In genomic region chr13:28575202-28575851, GRCm38 (mm10) we compare ENCODE assay signal across 15 mouse cellular contexts.
DNase-seq lines count a peak whose midpoint lies in the region; ATAC-seq lines count a peak whose summit lies in the region.
"Had no signal": no experiment of that assay in that cellular context is flagged by ENCODE, and none has a peak within 500 bp of the region (broad histone marks: within the 10 kb centered on the region; RNA-seq: fewer than 3 reads in every experiment).

No protein-coding gene starts in this region.

- no peak for ATAC-seq in heart, embryonic 15.5 days (replicated peaks; ENCODE audit: insufficient number of reproducible peaks, insufficient read depth, low FRiP score, low read depth)
- 0 out of 2 replicates have a peak, but pooled peaks have one; percentile 35 for ATAC-seq in limb, embryonic 11.5 days (ENCODE audit: insufficient number of reproducible peaks, low FRiP score, low TSS enrichment, low read depth)
- peak; percentile 51; the same call in 1 of the 2 replicates for ATAC-seq in megakaryocyte-erythroid progenitor cell, adult 5-6 weeks (replicated peaks; ENCODE audit: low FRiP score, low TSS enrichment, poor library complexity, severe bottlenecking)

- no peak for DNase-seq in heart, postnatal 10 days
- DNase-seq in embryonic facial prominence, embryonic 10.5 days (ENCODE audit: low spot score) = peak; percentile 64
- peak; percentile 41 for DNase-seq in limb, embryonic 11.5 days (ENCODE audit: low spot score)
- no peak for DNase-seq in spleen, postnatal 10 days (ENCODE audit: low spot score in 2 of 2)
- DNase-seq in gastrocnemius, postnatal 36 days = no peak
- DNase-seq: adrenal gland, adult 8-10 months; B cell, adult 2 months; cerebellum, postnatal 10 days; retina, postnatal 1 day had no signal

- H3K36me3 ChIP-seq in heart, embryonic 15.5 days = no peaks in the 10 kb centered on the region
- H3K36me3 ChIP-seq in embryonic facial prominence, embryonic 10.5 days (replicated peaks) = no peaks in the 10 kb centered on the region
- no peaks in the 10 kb centered on the region for H3K36me3 ChIP-seq in limb, embryonic 11.5 days (ENCODE audit: control insufficient read depth, insufficient read depth, low read length)
- H3K36me3 ChIP-seq: forebrain, embryonic 12.5 days; hindbrain, embryonic 12.5 days; lung, embryonic 15.5 days had no signal

- no peak overlapping the region for H3K4me2 ChIP-seq in heart, embryonic 15.5 days
- H3K4me2 ChIP-seq in limb, embryonic 11.5 days (ENCODE audit: low read depth, severe bottlenecking) = no peak overlapping the region
- H3K4me2 ChIP-seq: forebrain, embryonic 12.5 days; hindbrain, embryonic 12.5 days; lung, embryonic 15.5 days had no signal

- no peak overlapping the region for H3K4me3 ChIP-seq in heart, embryonic 15.5 days
- no peak overlapping the region for H3K4me3 ChIP-seq in embryonic facial prominence, embryonic 10.5 days
- H3K4me3 ChIP-seq in limb, embryonic 11.5 days (ENCODE audit: low read depth, low read length) = no peak overlapping the region
- H3K4me3 ChIP-seq: forebrain, embryonic 12.5 days; hindbrain, embryonic 12.5 days; lung, embryonic 15.5 days; megakaryocyte, embryonic 14.5 days had no signal

- no peaks in the 10 kb centered on the region for H3K27me3 ChIP-seq in heart, embryonic 15.5 days
- H3K27me3 ChIP-seq in embryonic facial prominence, embryonic 10.5 days (replicated peaks; ENCODE audit: low read depth, poor library complexity, severe bottlenecking) = no peaks in the 10 kb centered on the region
- no peaks in the 10 kb centered on the region for H3K27me3 ChIP-seq in limb, embryonic 11.5 days (ENCODE audit: control insufficient read depth, insufficient read depth, low read length)
- H3K27me3 ChIP-seq: forebrain, embryonic 12.5 days; hindbrain, embryonic 12.5 days; lung, embryonic 15.5 days; megakaryocyte, embryonic 14.5 days had no signal

- H3K27ac ChIP-seq in heart, embryonic 15.5 days = 0 out of 2 replicates have a peak overlapping the region, but pooled peaks have one; percentile 28
- H3K27ac ChIP-seq in embryonic facial prominence, embryonic 10.5 days (replicated peaks) = peak overlapping the region; percentile 81
- no peak overlapping the region for H3K27ac ChIP-seq in limb, embryonic 11.5 days (replicated peaks; ENCODE audit: low read depth, low read length)
- H3K27ac ChIP-seq: forebrain, embryonic 12.5 days; hindbrain, embryonic 12.5 days; lung, embryonic 15.5 days had no signal

- no peak overlapping the region for H3K9ac ChIP-seq in heart, embryonic 15.5 days
- H3K9ac ChIP-seq in limb, embryonic 11.5 days (ENCODE audit: low read length) = no peak overlapping the region
- H3K9ac ChIP-seq: forebrain, embryonic 12.5 days; hindbrain, embryonic 12.5 days; lung, embryonic 15.5 days had no signal

- H3K9me3 ChIP-seq in heart, embryonic 15.5 days (replicated peaks) = no peaks in the 10 kb centered on the region
- no peaks in the 10 kb centered on the region for H3K9me3 ChIP-seq in embryonic facial prominence, embryonic 10.5 days
- no peaks in the 10 kb centered on the region for H3K9me3 ChIP-seq in limb, embryonic 11.5 days (ENCODE audit: control insufficient read depth, low read length)
- H3K9me3 ChIP-seq: forebrain, embryonic 12.5 days; hindbrain, embryonic 12.5 days; lung, embryonic 15.5 days; megakaryocyte, embryonic 14.5 days had no signal

- WGBS in heart, embryonic 15.5 days = 25% methylated on average over 9 of the region's 9 CpGs
- WGBS in embryonic facial prominence, embryonic 10.5 days = 29% methylated on average over 9 of the region's 9 CpGs
- 25% methylated on average over 9 of the region's 9 CpGs for WGBS in limb, embryonic 11.5 days

- intact Hi-C loops in heart, postnatal 10 days (cut with DNase I) = no loop called here
- intact Hi-C loops in gastrocnemius, postnatal 36 days (cut with DNase I) = no loop called here

- peaks cover 10% of the 10 kb centered on the region; the same call in 1 of the 2 replicates for H3K4me1 ChIP-seq in heart, embryonic 15.5 days (replicated peaks)
- peaks cover 20% of the 10 kb centered on the region for H3K4me1 ChIP-seq in embryonic facial prominence, embryonic 10.5 days
- H3K4me1 ChIP-seq in limb, embryonic 11.5 days (ENCODE audit: control insufficient read depth, insufficient read depth, low read length) = no peaks in the 10 kb centered on the region
- H3K4me1 ChIP-seq: forebrain, embryonic 12.5 days; hindbrain, embryonic 12.5 days had no signal

Comparison
In these comparisons a context has a peak if more than half of its experiments do, and no peak if none do; other contexts are left out.
1. DNase-seq: peak in embryonic facial prominence, embryonic 10.5 days (single experiment) and limb, embryonic 11.5 days (single experiment); none in heart, postnatal 10 days (0 of 2), spleen, postnatal 10 days (0 of 2) and gastrocnemius, postnatal 36 days (0 of 2).